Mouse (Mus musculus) forelimb bud, embryonic 11.5 days (tissue): ENCODE measurements around the gene Slc17a2.
A peak's percentile ranks its signal among the peaks of the same experiment; 100 is the strongest.
"Not testable (repeated sequence)": the region's sequence is repeated elsewhere in the genome, so short reads cannot be mapped to it uniquely, and the experiment has no call there.

Experiments
- DNase-seq: peaks from one replicate; pipeline ENCODE4 v3.0.0-alpha.2; 2012; ENCODE audit warnings: low read depth, low spot score

Gene Slc17a2

DNA sequence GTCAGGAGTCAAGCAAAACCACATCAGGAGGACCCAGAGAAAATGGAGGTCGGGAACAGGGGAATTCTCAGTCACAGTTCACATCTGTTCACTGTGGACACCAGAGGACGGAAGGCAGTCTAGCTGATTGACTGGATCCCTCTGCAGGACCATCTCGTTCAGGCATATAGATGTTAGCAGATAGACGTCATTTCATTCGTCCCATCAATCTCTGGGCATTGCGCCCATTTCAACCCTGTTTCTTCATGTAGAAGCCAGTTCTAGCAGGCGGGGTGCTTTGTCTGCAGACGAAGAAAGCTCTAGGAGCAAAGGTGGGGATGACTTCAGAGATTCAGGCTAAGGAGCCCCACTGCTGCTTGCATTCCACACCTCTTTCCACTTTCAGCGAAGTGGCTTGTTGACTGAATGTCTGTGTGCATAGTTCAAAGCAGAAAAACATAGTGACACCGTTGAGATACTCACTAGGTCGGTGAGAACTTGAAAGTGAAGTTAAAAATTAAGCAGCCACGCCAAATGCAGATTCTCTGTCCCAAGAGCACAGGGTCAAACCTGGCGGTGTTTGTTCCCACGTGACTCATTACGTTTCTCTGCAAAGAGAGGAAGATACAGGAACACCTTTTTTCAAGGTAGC, at the start of gene Slc17a2:
Gene Slc17a2 (plus strand): TSS at position 572 of the 631 bp plus-strand sequence.
- DNase-seq, result no peak

DNA sequence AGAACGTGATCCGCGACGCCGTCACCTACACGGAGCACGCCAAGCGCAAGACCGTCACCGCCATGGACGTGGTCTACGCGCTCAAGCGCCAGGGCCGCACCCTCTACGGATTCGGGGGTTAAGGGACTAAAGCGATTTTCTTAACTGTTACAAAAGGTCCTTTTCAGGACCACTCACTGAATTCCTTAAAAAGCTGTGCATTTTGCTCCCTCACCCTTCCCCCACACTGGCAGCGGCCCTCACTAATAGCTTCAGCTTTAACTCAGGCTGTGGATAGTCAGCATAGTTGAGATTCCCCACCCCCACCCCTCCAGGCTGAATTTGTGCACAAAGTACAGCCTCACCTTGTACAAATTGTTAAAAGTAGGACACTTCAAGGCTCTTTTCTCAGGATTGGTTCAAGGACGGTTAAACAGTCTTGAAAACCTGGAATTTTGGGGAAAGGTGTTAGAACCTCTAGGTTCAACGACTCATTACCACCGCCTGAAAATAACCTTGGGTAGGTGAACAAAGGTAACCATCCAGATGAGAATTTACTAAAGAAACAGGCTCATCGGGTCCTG, 49.5 kb upstream of the Slc17a2 start:
- peak; percentile 73 for DNase-seq

DNA sequence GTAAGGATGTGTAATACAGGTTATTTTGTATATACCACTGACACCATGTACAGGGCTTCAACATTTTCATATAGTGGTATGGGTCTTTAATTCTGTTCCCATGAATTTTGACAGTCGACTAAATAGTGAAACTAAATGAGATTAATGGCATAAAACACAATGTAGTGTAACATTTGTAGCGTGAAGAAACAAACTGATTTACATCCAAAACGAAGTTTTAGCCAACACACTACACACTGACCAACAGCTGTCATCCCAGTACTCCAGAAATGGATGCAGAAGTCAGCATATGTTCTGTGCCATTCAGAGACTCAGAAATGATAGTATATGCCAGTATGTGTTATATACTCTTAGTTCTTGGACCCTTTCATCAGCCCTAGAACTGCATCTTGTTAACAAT, 48.9 kb upstream of the Slc17a2 start:
- no peak for DNase-seq

DNA sequence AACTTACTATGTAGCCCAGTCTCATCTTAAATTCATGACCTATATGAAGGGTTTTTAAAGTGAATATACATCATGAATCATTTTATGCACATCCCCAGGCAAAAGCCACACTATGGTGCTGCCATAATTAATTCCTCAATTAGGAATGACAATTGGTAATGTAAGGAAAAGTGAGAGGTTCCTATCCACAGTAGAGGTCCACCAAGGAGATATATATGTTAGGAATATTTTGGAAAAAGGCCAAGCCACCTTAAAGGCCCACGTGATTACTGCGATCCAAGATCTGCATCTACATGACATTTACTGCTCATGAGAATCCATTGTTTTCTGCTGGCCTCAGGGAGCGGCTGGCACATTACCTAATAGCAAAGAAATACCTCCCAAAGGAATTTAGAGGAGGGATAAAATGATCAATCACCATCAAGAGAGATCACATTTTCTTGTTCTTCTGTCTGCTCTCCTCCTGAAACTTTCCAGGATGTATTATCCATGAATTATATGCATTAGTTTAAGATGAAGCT, 47.5 kb upstream of the Slc17a2 start:
- DNase-seq, result no peak

DNA sequence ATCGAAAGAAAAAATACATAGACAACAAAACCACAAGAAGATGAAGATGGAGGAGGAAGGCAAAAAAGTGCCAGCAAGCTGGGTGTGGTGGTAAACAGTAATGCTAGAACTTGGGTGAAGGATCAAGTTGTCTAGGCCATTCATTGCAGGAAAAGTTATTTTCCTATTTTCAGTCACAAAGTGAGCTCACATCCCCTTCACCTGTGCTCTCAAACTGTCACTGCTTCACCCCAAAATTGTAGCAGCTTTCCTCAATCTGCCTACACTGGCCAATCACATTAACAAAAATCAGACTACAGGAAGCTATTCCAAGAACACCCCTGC, 46.9 kb upstream of the Slc17a2 start:
- DNase-seq, result no peak

DNA sequence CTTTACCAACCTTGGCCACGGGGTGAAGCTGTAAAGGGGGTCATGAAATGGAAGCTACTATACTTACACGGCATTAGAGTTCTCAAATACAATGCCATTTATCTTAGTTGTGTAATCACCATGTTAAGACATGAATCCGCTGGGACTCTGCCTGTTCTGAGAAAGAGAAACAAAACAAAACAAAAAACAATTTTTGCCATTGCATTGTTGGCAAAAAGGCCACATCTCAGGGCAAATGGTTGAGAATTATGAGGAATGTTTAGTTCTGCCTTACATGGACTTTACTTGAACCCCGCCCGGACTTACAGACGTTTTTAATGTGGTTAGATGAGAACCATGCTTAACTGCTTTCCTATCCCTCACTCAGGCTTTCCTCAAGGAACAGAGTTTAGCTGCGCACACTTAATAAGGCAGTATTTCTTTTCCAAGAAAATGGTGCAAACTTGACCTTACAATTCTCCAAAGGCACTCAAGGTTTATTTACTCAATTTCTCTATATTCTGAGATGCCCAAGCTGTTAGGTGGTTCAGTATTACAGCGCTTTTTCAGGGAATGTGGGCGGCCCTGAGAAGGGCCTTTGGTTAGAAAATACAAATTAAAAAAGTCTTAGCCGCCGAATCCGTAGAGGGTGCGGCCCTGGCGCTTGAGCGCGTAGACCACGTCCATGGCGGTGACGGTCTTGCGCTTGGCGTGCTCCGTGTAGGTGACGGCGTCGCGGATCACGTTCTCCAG, 46.4 kb upstream of the Slc17a2 start:
- DNase-seq, result peak; percentile 66

DNA sequence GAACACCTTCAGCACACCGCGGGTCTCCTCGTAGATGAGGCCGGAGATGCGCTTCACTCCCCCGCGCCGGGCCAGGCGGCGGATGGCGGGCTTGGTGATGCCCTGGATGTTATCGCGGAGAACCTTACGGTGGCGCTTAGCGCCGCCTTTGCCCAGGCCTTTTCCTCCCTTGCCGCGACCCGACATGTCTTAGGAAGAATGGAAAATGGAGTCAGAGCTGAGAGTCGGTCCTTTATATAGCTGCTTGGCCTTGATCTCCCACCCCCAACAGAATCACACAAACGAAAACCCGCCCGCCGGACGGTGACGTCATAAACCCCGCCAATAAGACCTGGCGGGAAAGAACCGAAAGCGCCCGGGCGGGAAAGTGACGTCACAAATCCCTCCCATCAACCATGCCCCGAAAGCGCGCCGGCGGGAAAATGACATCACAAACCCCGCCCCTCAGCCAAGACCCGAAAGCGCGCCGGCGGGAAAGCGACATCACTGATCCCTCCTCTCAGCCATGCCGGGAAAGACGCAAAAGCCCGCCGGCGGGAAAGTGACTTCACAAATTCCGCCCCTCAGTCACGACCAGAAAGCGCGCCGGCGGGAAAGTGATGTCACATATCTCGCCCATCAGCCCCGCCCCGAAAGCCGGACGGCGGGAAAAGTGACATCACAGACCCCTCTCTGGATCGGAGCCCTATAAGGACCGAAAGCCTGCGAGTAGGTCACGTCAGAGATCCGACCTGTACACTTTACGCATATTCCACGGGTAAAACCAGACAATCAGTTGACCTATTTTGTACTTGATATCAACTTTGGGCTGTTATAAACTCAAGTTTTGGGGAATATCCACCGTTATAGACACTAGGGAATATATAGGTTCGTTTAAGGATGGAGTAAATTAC, 45.6 kb upstream of the Slc17a2 start, which contains the start of gene Hist1h4a:
Gene Hist1h4a (minus strand): TSS at position 259 of the 893 bp plus-strand sequence.
- DNase-seq, result peak; percentile 99

DNA sequence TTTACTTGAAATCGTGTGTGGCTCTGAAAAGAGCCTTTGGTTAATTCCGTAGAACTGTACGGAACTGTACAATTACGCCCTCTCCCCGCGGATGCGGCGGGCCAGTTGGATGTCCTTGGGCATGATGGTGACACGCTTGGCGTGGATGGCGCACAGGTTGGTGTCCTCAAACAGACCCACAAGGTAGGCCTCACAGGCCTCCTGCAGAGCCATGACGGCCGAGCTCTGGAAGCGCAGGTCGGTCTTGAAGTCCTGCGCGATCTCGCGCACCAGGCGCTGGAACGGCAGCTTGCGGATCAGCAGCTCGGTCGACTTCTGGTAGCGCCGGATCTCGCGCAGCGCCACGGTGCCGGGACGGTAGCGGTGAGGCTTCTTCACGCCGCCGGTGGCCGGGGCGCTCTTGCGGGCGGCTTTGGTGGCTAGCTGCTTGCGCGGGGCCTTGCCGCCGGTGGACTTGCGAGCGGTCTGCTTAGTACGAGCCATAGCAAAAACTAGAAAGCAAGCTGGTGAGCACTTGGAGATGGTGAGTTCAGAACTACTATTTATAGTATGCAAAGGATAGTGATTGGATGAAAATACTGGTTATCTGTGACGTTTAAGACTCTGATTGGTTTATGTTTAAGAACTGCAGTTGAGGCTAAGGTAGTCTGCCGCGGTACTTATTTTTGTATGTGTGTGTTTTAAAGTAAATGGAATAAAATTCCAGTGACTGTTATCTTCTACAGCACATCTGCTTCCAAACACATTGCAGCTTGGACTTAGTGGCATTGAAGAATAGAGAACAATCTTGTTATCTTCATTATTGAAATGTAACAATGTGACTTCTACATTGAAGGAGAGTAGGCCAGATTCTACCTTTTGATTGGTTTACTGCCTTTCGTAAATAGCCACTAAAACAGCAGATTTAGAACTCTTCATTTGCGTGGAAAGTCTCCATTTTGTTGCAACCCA, 44.6 kb upstream of the Slc17a2 start, which contains the start of gene Hist1h3a:
Gene Hist1h3a (minus strand): TSS at position 516 of the 951 bp plus-strand sequence.
- DNase-seq, result peak; percentile 90

DNA sequence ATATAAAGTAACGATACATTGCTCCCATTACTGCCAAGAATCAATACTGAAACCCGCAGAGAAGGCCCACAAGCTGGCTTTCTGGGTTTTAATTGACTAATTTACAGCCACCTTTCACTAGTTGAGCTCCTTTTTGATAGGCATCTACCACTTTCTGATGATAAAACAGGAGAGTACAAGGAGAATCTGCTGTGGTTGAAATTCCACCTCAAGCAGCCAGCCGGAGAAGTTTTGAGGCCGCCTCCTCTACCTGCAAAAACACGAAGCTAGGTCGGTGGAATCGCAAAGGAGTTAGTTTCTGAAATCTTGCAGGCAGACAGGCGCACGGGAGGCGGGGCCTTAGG, 43.6 kb upstream of the Slc17a2 start:
- DNase-seq, result no peak

DNA sequence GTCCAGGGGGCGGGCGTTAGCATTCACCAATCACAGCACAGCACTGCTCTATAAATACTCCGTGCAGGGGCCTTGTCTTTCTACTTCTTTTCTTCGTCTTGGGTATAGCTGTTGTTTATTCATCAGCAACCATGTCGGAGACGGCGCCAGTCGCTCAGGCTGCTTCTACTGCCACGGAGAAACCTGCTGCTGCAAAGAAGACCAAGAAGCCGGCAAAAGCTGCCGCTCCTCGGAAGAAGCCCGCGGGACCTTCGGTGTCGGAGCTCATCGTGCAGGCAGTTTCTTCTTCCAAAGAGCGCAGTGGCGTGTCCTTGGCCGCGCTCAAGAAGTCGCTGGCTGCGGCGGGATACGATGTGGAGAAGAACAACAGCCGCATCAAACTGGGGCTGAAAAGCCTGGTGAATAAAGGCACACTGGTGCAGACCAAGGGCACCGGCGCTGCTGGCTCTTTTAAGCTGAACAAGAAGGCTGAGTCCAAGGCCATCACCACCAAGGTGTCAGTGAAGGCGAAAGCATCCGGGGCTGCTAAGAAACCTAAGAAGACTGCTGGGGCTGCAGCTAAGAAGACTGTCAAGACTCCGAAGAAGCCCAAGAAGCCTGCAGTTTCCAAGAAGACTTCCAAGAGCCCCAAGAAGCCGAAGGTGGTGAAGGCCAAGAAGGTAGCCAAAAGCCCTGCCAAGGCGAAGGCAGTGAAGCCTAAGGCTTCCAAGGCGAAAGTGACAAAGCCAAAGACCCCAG, 43.0 kb upstream of the Slc17a2 start, which contains the start of gene Hist1h1a:
Gene Hist1h1a (plus strand): TSS at position 81 of the 738 bp plus-strand sequence.
- peak; percentile 94 for DNase-seq

DNA sequence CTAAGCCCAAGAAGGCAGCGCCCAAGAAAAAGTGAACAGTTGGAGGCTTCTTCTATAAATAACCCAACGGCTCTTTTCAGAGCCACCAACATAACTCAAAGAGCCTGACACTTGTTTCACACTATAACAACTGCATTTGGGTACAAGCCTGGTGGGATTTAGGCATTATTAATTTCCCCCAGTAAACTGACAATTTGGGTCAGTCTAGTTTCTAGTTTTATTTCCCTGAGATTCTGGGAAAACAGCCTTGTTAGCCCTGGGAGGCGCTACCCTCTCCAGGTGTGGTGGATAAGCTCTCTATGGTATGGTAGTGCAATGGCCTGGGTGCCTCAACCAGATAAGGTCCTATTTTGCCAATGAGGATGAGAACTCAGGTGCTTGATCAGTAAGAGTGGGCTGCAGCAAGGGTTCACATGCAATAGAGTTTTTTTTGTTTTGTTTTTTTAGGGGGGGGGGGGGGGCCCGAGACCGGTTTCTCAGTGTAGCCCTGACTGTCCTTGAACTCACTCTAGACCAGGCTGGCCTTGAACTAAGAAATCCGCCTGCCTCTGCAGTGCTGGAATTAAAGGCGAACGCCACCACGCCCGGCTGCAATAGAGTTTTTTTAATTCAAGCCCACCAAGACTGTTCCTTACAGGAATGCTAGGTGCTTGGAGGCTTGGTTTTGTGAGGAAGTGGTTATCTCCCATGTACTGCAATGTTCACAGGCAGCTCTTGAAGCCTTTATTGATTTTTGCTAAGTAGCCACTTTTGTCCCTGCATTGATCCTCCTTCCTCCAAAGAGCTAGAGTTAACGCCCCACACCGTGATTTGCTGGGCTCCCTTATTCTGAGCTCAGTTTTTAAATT, 42.2 kb upstream of the Slc17a2 start:
- DNase-seq, result no peak

DNA sequence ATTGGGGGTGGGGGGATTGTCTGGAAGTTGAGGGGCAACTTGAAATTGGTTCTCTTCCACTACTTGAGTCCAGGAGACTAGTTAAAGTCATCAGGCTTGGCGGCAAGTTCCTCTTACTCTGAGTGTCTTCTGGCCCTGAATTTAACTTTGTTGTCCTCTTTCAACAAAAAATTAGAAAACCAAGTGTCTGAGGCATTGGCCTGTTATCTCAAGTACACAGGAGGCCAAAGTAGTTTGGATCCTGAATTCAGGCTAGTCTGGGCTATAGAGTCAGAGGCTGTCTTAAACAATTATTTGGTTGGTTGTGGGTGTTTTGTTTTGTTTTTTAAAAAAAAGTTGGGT, 41.6 kb upstream of the Slc17a2 start:
- DNase-seq, result no peak

DNA sequence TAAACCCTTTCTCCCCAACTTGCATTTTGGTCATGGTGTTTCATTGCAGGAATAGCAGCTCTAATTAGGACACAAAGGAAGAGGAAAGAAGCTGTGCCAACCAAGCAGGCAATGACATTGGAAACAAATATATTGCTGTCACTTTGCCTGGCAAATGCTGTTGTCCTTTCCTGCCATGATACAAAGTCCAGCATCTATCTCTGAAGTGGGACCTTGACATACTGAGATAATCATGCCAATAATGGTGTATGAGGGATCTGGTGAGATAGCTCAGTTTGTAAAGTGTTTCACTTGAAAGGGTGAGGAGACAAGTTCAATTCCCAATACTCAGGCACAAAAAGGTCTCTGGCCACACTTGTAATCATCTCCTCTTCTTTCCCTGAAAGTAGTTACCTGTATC, 40.0 kb upstream of the Slc17a2 start:
- no peak for DNase-seq

DNA sequence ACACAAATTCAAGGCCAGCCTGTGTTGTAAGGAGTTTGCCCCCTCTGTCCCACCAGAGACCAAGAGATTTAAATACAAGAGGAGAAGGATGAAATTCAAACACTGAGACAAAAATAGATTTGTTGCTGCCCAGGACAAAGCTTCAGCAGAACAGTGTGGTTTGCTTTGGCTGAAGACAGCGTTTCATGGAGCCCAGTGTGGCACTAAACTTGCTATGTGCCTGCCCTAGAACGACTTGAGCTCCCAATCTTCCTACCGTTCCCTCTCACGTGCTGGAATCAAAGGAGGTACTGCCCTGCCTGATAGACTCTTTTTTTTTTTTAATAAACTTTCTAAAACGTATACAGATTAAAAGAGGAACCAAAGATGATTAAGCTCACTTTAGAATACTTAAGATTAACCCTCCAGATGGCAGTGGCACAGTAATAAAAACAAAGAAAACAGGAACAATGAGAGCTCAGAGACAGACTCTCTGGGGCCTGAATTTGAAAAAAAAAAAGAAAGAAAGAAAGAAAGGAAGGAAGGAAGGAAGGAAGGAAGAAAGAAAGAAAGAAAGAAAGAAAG, 37.9 kb upstream of the Slc17a2 start:
- DNase-seq, result no peak

DNA sequence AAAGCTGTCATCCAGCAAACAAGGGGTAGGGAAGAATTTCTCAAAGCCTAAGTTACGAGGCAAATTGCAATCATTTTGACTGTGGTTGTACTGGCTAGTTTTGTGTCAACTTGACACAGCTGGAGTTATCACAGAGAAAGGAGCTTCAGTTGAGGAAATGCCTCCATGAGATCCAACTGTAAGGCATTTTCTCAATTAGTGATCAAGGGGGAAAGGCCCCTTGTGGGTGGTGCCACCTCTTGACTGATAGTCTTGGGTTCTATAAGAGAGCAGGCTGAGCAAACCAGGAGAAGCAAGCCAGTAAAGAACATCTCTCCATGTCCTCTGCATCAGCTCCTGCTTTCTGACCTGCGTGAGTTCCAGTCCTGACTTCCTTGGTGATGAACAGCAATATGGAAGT, 37.2 kb upstream of the Slc17a2 start, which contains the start of gene Trim38:
Gene Trim38 (plus strand): TSS at position 301 of the 400 bp plus-strand sequence.
- DNase-seq, result not testable (repeated sequence)

DNA sequence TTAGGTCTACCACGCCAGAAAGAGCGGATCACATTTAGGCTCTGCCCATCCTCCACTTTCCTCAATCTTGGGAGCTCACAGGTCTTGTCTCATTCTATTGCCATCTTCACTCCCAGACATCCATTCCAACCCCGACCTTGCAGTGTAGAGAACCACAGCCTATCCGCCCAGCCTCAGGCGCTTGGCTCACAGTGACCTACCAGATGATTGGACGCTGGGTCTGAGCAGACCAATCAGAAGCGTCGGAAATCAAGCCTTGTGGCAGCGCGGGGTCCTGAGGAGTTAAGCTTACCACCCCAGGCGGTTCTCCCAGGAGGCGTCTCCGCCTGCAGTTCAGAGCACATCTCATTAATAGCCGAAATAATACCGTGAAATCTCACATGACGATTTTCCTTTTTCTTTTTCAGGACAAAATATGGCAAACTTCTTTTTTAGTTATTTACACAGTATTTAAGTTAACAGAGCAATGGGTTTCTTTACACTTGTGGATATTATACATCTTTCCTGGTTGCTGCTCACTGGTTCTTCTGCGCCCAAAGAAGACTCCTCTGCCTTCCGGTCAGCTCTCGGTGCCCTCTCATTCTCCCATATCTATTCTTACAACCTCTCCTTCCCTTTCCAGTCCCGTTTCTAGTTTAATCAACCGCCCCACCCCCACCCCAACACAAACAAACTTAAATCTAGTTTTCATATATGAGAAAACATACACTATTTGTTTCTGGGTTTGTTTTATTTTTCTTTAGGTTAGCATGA, 34.1 kb upstream of the Slc17a2 start:
- peak; percentile 72 for DNase-seq

DNA sequence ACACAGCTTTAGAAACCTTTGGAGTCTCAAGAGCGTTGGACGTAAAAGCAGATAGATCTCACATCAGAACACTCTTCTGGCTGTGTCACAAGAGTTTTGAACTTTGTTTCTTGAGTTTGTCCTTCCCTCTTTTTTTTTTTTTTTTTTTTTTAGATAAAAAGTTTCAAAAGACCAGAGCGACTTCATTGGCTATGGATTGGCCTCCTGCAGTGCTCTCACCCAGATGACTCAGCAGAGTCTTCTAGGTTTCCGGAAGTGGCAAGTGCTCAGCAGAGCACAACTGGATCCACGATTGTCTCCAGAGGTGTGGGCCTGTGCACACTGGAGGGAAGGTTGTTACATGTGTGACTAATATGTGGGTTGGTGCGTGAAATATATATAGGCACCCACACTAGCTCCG, 28.5 kb upstream of the Slc17a2 start:
- DNase-seq, result no peak

DNA sequence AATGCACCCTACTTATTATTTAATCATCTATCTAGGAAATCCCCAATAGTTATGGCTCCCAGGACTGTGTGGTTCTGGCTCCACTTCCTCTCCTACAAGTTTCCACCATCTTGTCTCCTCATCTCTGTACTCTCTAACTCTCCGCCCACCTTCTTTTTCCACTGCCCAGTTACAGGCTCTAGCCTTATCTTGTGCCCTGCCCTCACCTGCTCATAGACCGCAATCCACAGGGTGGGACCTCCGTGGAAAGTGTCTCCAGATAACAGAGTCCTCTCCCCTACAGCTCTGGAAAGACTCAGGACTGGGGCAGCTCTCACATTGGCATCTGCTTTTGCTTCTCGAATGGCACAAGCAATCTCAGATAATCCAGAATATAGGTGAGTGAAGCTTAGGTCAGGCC, 27.8 kb upstream of the Slc17a2 start:
- DNase-seq, result no peak
